Mouse (Mus musculus) liver, embryonic 12.5 days (tissue): ENCODE results near the gene Fam187a. TPM values are rescaled to one million over a fixed set of nuclear protein-coding genes. Genes with fewer than 3 reads are reported as not detected.

Source experiments
- ATAC-seq: fragments of 200-750 bp; cut with Nextera tagmentation; 2 replicates; pipeline ENCODE4 v1.8.0; 2017; ENCODE audit warnings: moderate number of reproducible peaks, mild to moderate bottlenecking, moderate library complexity
- H3K27ac ChIP-seq: fragments of 300-500 bp; sonication (generic); 2 replicates; pipeline ENCODE4 v1.5.1; 2016; ENCODE audit warnings: mild to moderate bottlenecking
- H3K27me3 ChIP-seq: fragments of 300-500 bp; sonication (generic); replicated peaks from 2 replicates; pipeline ENCODE4 v1.6.1; 2016; ENCODE audit warnings: mild to moderate bottlenecking, moderate library complexity
- H3K36me3 ChIP-seq: fragments of 300-500 bp; sonication (generic); 2 replicates; pipeline ENCODE4 v1.6.1; 2016; ENCODE audit warnings: mild to moderate bottlenecking, moderate library complexity
- H3K4me1 ChIP-seq: fragments of 300-500 bp; sonication (generic); 2 replicates; pipeline ENCODE4 v1.6.1; 2016
- H3K4me2 ChIP-seq: fragments of 300-500 bp; sonication (generic); 2 replicates; pipeline ENCODE4 v1.6.1; 2016; ENCODE audit warnings: mild to moderate bottlenecking, moderate library complexity
- H3K4me3 ChIP-seq: fragments of 300-500 bp; sonication (generic); 2 replicates; pipeline ENCODE4 v1.5.1; 2016; ENCODE audit warnings: mild to moderate bottlenecking, moderate library complexity
- H3K9ac ChIP-seq: fragments of 300-500 bp; sonication (generic); 2 replicates; pipeline ENCODE4 v1.6.1; 2016; ENCODE audit warnings: mild to moderate bottlenecking, moderate library complexity
- H3K9me3 ChIP-seq: fragments of 300-500 bp; sonication (generic); replicated peaks from 2 replicates; pipeline ENCODE4 v1.6.1; 2016; ENCODE audit warnings: mild to moderate bottlenecking, moderate library complexity
- WGBS: fragments of 180-500 bp; shearing (Covaris S2); methylation state at CpG from one replicate; pipeline ENCODE4 v1.1.7; 2016; ENCODE audit not compliant: insufficient replicate concordance; 5-methylcytosine and 5-hydroxymethylcytosine counted together
- polyA plus RNA-seq: library from polyadenylated mRNA; unstranded; fragments of >200 nt; fragmentation: Nextera tagmentation; extraction: Ambion mirVana; gene quantifications from 2 replicates; pipeline ENCODE4 v1.2.1, GENCODE M21; 2016

Fam187a gene
- polyA plus RNA-seq, 1 experiment from 2014 or later = not detected

DNA sequence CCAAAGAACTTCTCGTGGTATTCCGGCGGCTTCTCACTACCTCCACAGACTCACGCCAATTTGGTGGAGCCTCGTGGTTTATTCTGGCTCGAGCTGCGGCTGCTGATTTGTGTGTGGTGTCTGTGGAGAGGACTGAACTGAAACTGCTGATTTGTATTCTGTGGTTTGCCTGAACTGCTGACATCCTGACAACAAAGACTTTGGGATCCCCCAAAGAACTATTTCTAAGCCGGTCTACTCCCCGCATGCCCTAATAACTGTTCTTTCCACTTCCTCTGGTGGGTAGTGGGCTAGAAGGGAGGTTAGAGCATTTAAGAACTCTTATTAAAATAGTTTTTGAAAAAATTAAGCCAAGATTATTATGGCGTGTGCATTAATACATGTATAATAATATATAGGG is 45.7 kb downstream of the Fam187a start:
- Histone ChIP-seq H3K36me3 (no peaks in the 10 kb centered on the region), H3K4me1 (peaks cover 10% of the 10 kb centered on the region; the same call in 1 of the 2 replicates), H3K9me3 (no peaks in the 10 kb centered on the region), H3K4me2 (no peak overlapping the region), H3K9ac (no peak overlapping the region), H3K4me3 (no peak overlapping the region), H3K27me3 (peaks cover 58% of the 10 kb centered on the region), H3K27ac (no peak overlapping the region)
- ATAC-seq = no peak
- WGBS = 66% methylated on average over 10 of the region's 10 CpGs

- Histone ChIP-seq H3K9ac (no peak overlapping the region), H3K4me3 (no peak overlapping the region), H3K4me2 (no peak overlapping the region), H3K9me3 (no peaks in the 10 kb centered on the region), H3K27me3 (peaks cover 95% of the 10 kb centered on the region), H3K27ac (no peak overlapping the region), H3K36me3 (no peaks in the 10 kb centered on the region), H3K4me1 (peaks cover 20% of the 10 kb centered on the region)
- 47% methylated on average over 4 of the region's 4 CpGs for WGBS
- no peak for ATAC-seq
These were observed 51.3 kb downstream of the Fam187a start for GRCm38 (mm10) chr11:102936272-102936671.

Other genes starting within 250 kb of the Fam187a start
- 0.20 and 0.26 TPM in 2 replicates for gene Meioc, start 221.5 kb upstream of the Fam187a start, polyA plus RNA-seq
- 26.9 and 27.5 TPM in 2 replicates for gene Ccdc43, start 187.4 kb upstream of the Fam187a start, polyA plus RNA-seq
- gene Adam11, start 123.7 kb upstream of the Fam187a start, polyA plus RNA-seq = 0.48 and 0.71 TPM in 2 replicates
- gene Gjc1, start 65.5 kb upstream of the Fam187a start, polyA plus RNA-seq = 8.7 and 9.5 TPM in 2 replicates
- gene Higd1b, start 49.3 kb upstream of the Fam187a start, polyA plus RNA-seq = not detected in 2 replicates
- gene Eftud2, start 4.2 kb upstream of the Fam187a start, polyA plus RNA-seq = 192 and 196 TPM in 2 replicates
- gene Ccdc103, start 4.0 kb upstream of the Fam187a start, polyA plus RNA-seq = 0.85 and 0.97 TPM in 2 replicates
- 7.3 and 7.6 TPM in 2 replicates for gene Gfap, start 15.7 kb downstream of the Fam187a start, polyA plus RNA-seq
- gene Kif18b, start 40.0 kb downstream of the Fam187a start, polyA plus RNA-seq = 12.4 and 14.0 TPM in 2 replicates
- gene C1ql1, start 61.5 kb downstream of the Fam187a start, polyA plus RNA-seq = 0.72 and 0.75 TPM in 2 replicates
- gene Nmt1, start 143.0 kb downstream of the Fam187a start, polyA plus RNA-seq = 47.9 and 54.8 TPM in 2 replicates
- 41.0 and 41.7 TPM in 2 replicates for gene Dcakd, start 143.2 kb downstream of the Fam187a start, polyA plus RNA-seq
- gene Plcd3, start 216.5 kb downstream of the Fam187a start, polyA plus RNA-seq = 0.74 and 0.79 TPM in 2 replicates
- 40.6 and 46.1 TPM in 2 replicates for gene Acbd4, start 216.5 kb downstream of the Fam187a start, polyA plus RNA-seq
- 2.4 and 3.0 TPM in 2 replicates for gene Hexim1, start 231.1 kb downstream of the Fam187a start, polyA plus RNA-seq
- gene Hexim2, start 247.3 kb downstream of the Fam187a start, polyA plus RNA-seq = 9.5 and 10.0 TPM in 2 replicates